Mouse (Mus musculus) forebrain, embryonic 16.5 days (tissue): ENCODE measurements around the gene Churc1. TPM values are rescaled to one million over a fixed set of nuclear protein-coding genes. Genes with fewer than 3 reads are reported as not detected.

Experiments used
- ATAC-seq: fragments of 200-750 bp; cut with Nextera tagmentation; 2 replicates; pipeline ENCODE4 v1.8.0; 2017; ENCODE audit warnings: mild to moderate bottlenecking, moderate library complexity
- H3K27ac ChIP-seq: fragments of 300-500 bp; sonication (generic); 2 replicates; pipeline ENCODE4 v1.5.1; 2014; ENCODE audit warnings: low read length, control low read depth
- H3K27me3 ChIP-seq: fragments of 300-500 bp; sonication (generic); replicated peaks from 2 replicates; pipeline ENCODE4 v1.6.1; 2014; ENCODE audit warnings: low read length; ENCODE audit not compliant: control insufficient read depth, insufficient read depth
- H3K36me3 ChIP-seq: fragments of 300-500 bp; sonication (generic); 2 replicates; pipeline ENCODE4 v1.6.1; 2014; ENCODE audit not compliant: control insufficient read depth, insufficient read depth
- H3K4me1 ChIP-seq: fragments of 300-500 bp; sonication (generic); replicated peaks from 2 replicates; pipeline ENCODE4 v1.6.1; 2014; ENCODE audit warnings: low read length; ENCODE audit not compliant: control insufficient read depth, insufficient read depth
- H3K4me2 ChIP-seq: fragments of 300-500 bp; sonication (generic); 2 replicates; pipeline ENCODE4 v1.6.1; 2014; ENCODE audit warnings: mild to moderate bottlenecking, low read length, control low read depth
- H3K4me3 ChIP-seq: fragments of 300-500 bp; sonication (generic); replicated peaks from 2 replicates; pipeline ENCODE4 v1.5.1; 2014; ENCODE audit warnings: mild to moderate bottlenecking, low read length, control low read depth
- H3K9ac ChIP-seq: fragments of 300-500 bp; sonication (generic); replicated peaks from 2 replicates; pipeline ENCODE4 v1.6.1; 2014; ENCODE audit warnings: low read depth, low read length, control low read depth
- H3K9me3 ChIP-seq: fragments of 300-500 bp; sonication (generic); 2 replicates; pipeline ENCODE4 v1.6.1; 2016; ENCODE audit warnings: low read length; ENCODE audit not compliant: control insufficient read depth
- WGBS: fragments of 180-500 bp; shearing (Covaris S2); extraction: QIAGEN DNeasy Blood & Tissue Kit; methylation state at CpG from one replicate; pipeline ENCODE4 v1.1.7; 2014; 5-methylcytosine and 5-hydroxymethylcytosine counted together
- polyA plus RNA-seq: library from polyadenylated mRNA; unstranded; fragments of >200 nt; fragmentation: Nextera tagmentation; extraction: Ambion mirVana; gene quantifications from 2 replicates; pipeline ENCODE4 v1.2.1, GENCODE M21; 2015

Churc1 gene
- 108 and 129 TPM in 2 replicates for polyA plus RNA-seq

DNA sequence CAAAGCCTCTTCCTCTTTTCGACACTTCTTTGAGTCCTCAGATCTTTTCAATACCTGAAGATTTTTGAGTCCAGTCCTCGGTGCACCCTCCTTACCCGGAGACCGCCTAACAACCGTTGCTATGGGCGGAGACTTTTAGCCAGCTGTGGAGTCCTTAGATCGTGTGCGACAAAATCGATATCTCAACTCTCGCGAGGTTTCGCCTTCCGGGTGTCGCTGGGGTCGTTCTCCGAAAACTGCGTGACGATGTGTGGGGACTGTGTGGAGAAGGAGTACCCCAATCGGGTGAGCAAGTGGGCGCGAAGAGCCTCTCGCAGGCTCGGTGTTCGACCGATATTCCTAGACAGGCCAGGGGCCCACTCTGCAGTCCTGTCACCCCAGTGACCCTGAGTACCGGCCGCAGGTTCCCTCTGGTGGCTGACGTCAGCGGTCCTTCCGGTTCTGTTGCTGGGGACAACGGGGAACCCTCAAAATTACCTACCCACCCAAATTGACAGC is at the start of gene Churc1, which contains the start of gene Fntb:
Gene Churc1, plus strand, starts transcription at position 185 of the 498 bp plus-strand sequence.
Gene Fntb, plus strand, starts transcription at position 236 of the 498 bp plus-strand sequence.
- Histone ChIP-seq H3K36me3 (no peaks in the 10 kb centered on the region), H3K4me2 (peak within 1 kb of the TSS; percentile 55), H3K4me3 (peak within 1 kb of the TSS; percentile 59), H3K9me3 (no peaks in the 10 kb centered on the region), H3K9ac (peak within 1 kb of the TSS; percentile 67), H3K4me1 (peaks cover 4% of the 10 kb centered on the region), H3K27me3 (no peaks in the 10 kb centered on the region), H3K27ac (peak within 1 kb of the TSS; percentile 73)
- ATAC-seq, result peak; percentile 98
- 0% methylated on average over 31 of the region's 31 CpGs for WGBS

DNA sequence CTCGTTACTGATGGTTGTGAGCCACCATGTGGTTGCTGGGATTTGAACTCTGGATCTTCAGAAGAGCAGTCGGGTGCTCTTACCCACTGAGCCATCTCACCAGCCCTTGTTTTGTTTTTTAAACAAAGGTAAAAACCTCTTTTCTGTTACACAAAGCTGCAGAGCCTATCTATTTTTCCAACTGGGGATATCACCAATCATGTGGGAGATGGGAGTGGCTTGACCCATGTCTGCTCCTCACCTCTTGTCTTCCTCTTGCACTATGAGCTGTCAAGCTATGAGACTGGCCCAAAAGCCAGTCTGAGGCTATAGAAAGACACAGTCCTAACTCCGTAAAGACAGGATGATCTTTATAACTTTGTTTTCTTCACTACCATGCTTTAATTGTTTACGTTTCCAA is 47.0 kb upstream of the Churc1 start:
- no peak overlapping the region for H3K4me3 ChIP-seq
- 78% methylated on average over 4 of the region's 4 CpGs for WGBS
- no peak for ATAC-seq
- no peak overlapping the region for H3K9ac ChIP-seq
- H3K4me2 ChIP-seq, result no peak overlapping the region
- H3K9me3 ChIP-seq, result no peaks in the 10 kb centered on the region
- H3K27ac ChIP-seq, result no peak overlapping the region
- H3K4me1 ChIP-seq, result no peaks in the 10 kb centered on the region
- no peaks in the 10 kb centered on the region for H3K27me3 ChIP-seq
- no peaks in the 10 kb centered on the region for H3K36me3 ChIP-seq

DNA sequence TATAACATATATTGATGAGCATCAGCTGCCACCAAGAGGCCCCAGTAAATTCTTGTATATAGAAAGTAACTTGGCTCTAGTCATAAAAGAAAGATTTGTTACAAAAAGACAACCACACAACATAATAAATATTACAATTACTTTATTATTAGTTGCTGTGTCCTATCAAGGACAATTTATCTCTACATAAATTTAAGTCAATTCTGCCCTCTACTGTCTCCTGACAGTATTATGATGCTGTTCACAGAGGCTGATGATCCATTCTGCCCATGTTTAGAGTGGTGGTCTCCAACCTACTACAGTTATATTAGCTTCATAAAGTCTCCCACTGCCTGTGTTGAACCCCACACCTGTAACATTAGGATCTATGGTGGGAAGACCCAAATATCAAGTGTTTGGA is 44.8 kb upstream of the Churc1 start:
- Histone ChIP-seq H3K36me3 (no peaks in the 10 kb centered on the region), H3K27ac (no peak overlapping the region), H3K27me3 (no peaks in the 10 kb centered on the region), H3K4me2 (no peak overlapping the region), H3K9ac (no peak overlapping the region), H3K4me1 (no peaks in the 10 kb centered on the region), H3K4me3 (no peak overlapping the region), H3K9me3 (no peaks in the 10 kb centered on the region)
- ATAC-seq, result no peak

DNA sequence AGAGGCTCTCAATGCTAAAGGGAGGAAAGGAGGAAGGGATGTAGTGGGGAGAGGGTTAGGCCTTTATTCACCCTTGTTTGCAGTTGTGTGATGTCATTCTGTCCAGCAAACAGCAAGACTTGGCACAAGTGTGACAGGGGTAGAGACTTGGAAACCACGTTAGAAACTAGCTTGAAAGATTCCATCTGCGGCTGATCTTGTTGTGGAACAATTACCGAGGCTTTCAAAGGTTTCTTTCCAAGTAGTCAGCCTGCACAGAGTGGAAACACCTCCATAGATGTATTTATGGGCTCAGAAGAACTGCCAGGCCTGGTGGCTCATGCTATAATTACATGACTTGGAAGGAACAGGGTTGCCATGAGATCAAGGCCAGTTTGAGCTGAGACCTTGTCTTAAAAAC is 43.3 kb upstream of the Churc1 start:
- Histone ChIP-seq H3K36me3 (no peaks in the 10 kb centered on the region), H3K4me3 (no peak overlapping the region), H3K27ac (no peak overlapping the region), H3K4me1 (no peaks in the 10 kb centered on the region), H3K4me2 (no peak overlapping the region), H3K27me3 (no peaks in the 10 kb centered on the region), H3K9me3 (no peaks in the 10 kb centered on the region), H3K9ac (no peak overlapping the region)
- WGBS, result 31% methylated on average over 3 of the region's 3 CpGs
- no peak for ATAC-seq

DNA sequence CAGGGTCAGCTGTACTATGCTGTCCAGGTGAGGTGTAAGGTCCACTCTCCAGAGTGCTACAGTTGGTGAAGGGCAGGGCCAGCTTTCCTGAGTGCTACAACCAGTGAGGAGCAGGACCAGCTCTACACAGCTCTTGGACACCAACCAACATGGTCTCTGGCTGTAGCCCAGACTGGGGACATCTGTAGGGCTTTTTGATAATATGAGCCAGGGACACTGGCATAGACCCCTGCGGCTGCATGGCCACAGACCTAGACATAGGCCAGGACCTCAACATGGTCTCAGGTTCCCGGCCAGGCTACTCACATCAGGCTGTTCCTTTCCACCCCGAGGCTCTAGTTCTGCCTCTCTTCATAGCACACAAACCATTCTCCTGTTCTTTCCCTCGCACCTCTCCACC is 37.4 kb upstream of the Churc1 start:
- Histone ChIP-seq H3K27me3 (no peaks in the 10 kb centered on the region), H3K9ac (no peak overlapping the region), H3K9me3 (no peaks in the 10 kb centered on the region), H3K4me3 (no peak overlapping the region), H3K4me2 (no peak overlapping the region), H3K36me3 (no peaks in the 10 kb centered on the region), H3K4me1 (no peaks in the 10 kb centered on the region), H3K27ac (no peak overlapping the region)
- WGBS, result 89% methylated on average over 4 of the region's 4 CpGs
- no peak for ATAC-seq

DNA sequence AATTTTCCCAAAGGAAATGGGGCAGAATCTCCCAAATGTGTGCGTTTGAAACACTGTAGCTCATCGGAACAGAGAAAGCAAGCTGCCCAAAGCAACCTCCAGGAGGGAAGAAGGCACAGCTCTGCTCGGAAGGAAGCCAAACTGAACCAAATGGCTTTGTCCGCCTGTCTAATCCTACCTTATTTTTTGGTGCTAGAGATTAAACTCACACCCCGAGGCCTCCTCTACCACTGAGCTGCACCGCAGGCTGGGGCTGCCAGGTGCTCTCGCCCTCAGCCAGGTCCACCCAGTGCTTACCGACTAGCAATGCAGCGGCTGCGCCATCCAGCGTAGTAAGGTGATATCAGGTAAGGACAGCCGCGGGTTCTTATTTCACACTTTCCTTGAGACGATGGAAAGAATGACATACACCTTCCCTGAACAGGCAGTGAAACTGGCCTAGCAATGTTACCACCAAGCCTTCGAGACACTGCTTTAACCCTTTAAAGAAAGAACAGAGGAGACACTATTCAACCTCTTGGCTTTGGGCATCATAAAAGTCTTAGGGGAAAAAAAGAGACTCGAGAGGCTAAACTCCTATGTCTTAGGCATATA is 14.4 kb upstream of the Churc1 start:
- no peaks in the 10 kb centered on the region for H3K9me3 ChIP-seq
- H3K4me2 ChIP-seq, result no peak overlapping the region
- H3K4me1 ChIP-seq, result no peaks in the 10 kb centered on the region
- no peaks in the 10 kb centered on the region for H3K27me3 ChIP-seq
- ATAC-seq, result no peak
- H3K4me3 ChIP-seq, result no peak overlapping the region
- 84% methylated on average over 16 of the region's 16 CpGs for WGBS
- H3K27ac ChIP-seq, result no peak overlapping the region
- H3K9ac ChIP-seq, result no peak overlapping the region
- no peaks in the 10 kb centered on the region for H3K36me3 ChIP-seq

DNA sequence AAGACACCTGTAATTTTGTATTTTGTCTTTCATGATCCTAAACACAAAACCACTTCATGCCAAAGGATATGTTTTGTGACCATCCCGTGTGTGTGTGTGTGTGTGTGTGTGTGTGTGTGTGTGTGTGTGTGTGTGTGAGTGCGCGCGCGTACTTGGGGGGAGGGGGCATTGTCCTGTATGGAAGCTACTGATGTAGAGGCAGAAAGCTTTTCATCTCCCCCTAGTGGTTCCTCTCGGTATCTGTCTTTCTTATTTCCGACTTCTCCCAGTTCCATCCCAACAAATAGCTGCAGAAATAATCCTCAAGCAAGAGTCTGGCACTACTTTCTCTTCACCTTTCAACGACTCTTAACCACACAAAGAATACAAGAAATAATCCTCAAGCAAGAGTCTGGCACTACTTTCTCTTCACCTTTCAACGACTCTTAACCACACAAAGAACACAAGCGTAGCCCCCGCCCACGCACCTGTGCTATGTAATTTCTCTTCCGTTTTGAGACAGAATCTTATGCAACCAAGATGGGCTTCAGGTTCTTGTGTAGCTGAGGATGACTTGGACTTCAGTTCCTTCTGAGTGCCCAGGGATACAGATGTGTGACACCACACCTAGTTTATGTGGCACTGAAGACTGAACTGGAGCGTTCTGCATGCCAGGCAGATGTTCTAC is 12.6 kb upstream of the Churc1 start:
- peak; percentile 50; the same call in 1 of the 2 replicates for ATAC-seq
- Histone ChIP-seq H3K27me3 (no peaks in the 10 kb centered on the region), H3K27ac (no peak overlapping the region), H3K4me3 (no peak overlapping the region), H3K9me3 (no peaks in the 10 kb centered on the region), H3K4me2 (no peak overlapping the region), H3K36me3 (no peaks in the 10 kb centered on the region), H3K9ac (no peak overlapping the region), H3K4me1 (no peaks in the 10 kb centered on the region)
- WGBS, result 47% methylated on average over 14 of the region's 14 CpGs

DNA sequence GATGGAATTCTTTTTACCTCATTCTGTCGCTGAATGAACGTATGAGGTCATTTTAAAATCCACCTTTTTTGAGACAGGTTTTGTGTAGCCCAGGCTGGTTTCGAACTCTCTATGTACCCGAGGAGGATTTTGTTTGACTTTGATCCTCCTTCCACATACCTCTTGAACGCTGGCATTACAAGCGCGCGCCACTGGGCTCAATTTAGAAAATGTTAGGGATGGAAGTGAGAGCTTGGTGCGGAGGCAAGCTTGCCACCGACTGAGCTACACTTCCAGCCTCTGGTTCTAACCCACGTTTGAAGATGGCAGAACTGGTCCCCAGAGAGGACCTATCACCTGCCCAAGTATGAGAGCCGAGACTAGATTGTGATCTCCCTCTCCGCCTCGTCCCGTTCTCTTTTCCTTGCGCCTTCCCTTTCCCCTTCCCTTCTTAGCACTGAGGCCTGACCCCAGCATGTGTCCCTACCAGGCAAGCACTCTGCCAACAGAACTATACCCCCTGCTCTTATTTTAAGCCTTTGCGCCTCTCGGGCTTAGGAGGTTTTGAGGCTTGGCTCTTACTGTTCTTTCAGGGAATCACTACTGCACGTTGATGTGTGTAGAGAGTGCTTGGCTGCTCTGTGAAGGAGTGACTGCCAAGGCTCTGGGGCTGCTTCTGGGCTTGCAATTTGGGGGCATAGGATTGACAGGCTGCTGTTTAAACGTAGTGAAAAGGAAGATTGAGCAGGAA is 728 bp downstream of the Churc1 start:
- Histone ChIP-seq H3K36me3 (no peaks in the 10 kb centered on the region), H3K27me3 (no peaks in the 10 kb centered on the region), H3K4me2 (peak overlapping the region; percentile 55), H3K9ac (peak overlapping the region; percentile 67), H3K4me3 (peak overlapping the region; percentile 59), H3K27ac (no peak overlapping the region), H3K9me3 (no peaks in the 10 kb centered on the region), H3K4me1 (peaks cover 4% of the 10 kb centered on the region)
- peak; percentile 27 for ATAC-seq
- whole genome bisulfite sequencing, result 29% methylated on average over 20 of the region's 20 CpGs

DNA sequence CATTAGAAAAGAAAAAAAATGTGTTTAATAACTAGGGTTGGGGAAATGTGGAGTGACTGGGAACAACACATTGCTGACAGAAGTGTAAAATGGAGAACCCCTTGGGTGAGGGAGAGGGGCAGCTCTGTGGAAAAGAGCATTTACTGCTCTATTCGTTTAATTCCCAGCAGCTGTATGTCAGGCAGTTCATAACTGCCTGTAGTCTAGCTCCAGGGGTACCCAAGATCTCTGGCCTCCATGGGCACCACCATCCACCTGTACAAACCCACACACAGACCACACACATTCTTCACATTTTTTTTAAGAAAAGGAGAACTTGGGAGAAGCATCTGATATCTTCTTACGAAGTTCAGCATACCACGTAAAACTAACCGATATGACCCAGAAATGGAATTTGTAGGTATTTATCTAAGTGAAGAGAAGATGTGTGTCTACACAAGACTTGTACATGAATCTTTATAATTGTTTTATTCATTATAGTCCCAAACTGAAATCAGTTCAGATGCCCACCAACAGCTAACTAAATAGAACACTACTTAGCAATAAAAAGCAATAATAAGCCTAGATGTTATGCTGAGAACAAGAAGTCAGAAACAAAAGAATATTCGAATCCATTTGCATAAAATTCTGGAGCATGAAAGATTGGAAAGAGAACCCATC is 5.6 kb downstream of the Churc1 start:
- no peak for ATAC-seq
- Histone ChIP-seq H3K4me2 (no peak overlapping the region), H3K9ac (no peak overlapping the region), H3K4me1 (peaks cover 3% of the 10 kb centered on the region), H3K27ac (no peak overlapping the region), H3K36me3 (no peaks in the 10 kb centered on the region), H3K4me3 (no peak overlapping the region), H3K27me3 (no peaks in the 10 kb centered on the region), H3K9me3 (no peaks in the 10 kb centered on the region)
- 89% methylated on average over 5 of the region's 5 CpGs for WGBS
